Mouse (Mus musculus) embryo, embryonic 10 days (tissue): ENCODE measurements around the gene Dglucy.

Source experiments
- DNase-seq: peaks from one replicate; pipeline ENCODE4 v3.0.0-alpha.2; 2015; ENCODE audit warnings: low spot score

Gene Dglucy

GRCm38 (mm10) chr12:100841211-100841792 lies 62.4 kb downstream of the Dglucy start:
- DNase-seq, result peak; percentile 90

GRCm38 (mm10) chr12:100843171-100843570 lies 64.3 kb downstream of the Dglucy start:
- DNase-seq, result no peak

GRCm38 (mm10) chr12:100844546-100844945 lies 65.7 kb downstream of the Dglucy start:
- no peak for DNase-seq

- no peak for DNase-seq
These were observed 67.0 kb downstream of the Dglucy start for GRCm38 (mm10) chr12:100845829-100846228.

- DNase-seq, result no peak
These were observed 67.7 kb downstream of the Dglucy start for GRCm38 (mm10) chr12:100846566-100846965.

- no peak for DNase-seq
These were observed 68.7 kb downstream of the Dglucy start for GRCm38 (mm10) chr12:100847437-100848080.

- peak; percentile 81 for DNase-seq
These were observed 70.7 kb downstream of the Dglucy start for GRCm38 (mm10) chr12:100849421-100850138.

GRCm38 (mm10) chr12:100852370-100852769 lies 73.5 kb downstream of the Dglucy start:
- no peak for DNase-seq

- DNase-seq, result no peak
These were observed 77.5 kb downstream of the Dglucy start for GRCm38 (mm10) chr12:100856337-100856736.

GRCm38 (mm10) chr12:100857791-100858190 lies 78.9 kb downstream of the Dglucy start:
- no peak for DNase-seq

- DNase-seq, result no peak
These were observed 83.4 kb downstream of the Dglucy start for GRCm38 (mm10) chr12:100862272-100862671.

GRCm38 (mm10) chr12:100862856-100863446 lies 84.1 kb downstream of the Dglucy start:
- no peak for DNase-seq

- DNase-seq, result no peak
These were observed 86.2 kb downstream of the Dglucy start for GRCm38 (mm10) chr12:100865072-100865471.

- DNase-seq, result no peak
These were observed 86.7 kb downstream of the Dglucy start for GRCm38 (mm10) chr12:100865509-100866078.

- no peak for DNase-seq
These were observed 88.2 kb downstream of the Dglucy start for GRCm38 (mm10) chr12:100867097-100867496.

GRCm38 (mm10) chr12:100868049-100868622 lies 89.3 kb downstream of the Dglucy start:
- no peak for DNase-seq

GRCm38 (mm10) chr12:100871234-100871633 lies 92.4 kb downstream of the Dglucy start:
- no peak for DNase-seq

GRCm38 (mm10) chr12:100871841-100872240 lies 93.0 kb downstream of the Dglucy start:
- DNase-seq, result no peak

GRCm38 (mm10) chr12:100873612-100874011 lies 94.8 kb downstream of the Dglucy start:
- DNase-seq, result no peak

GRCm38 (mm10) chr12:100875553-100875952 lies 96.7 kb downstream of the Dglucy start:
- DNase-seq, result no peak

- no peak for DNase-seq
These were observed 97.1 kb downstream of the Dglucy start for GRCm38 (mm10) chr12:100875960-100876359.

GRCm38 (mm10) chr12:100877936-100878335 lies 99.1 kb downstream of the Dglucy start:
- no peak for DNase-seq
